Mouse (Mus musculus) layer of hippocampus, adult 11-12 months (tissue): Measurements from ENCODE around the gene Zfp451.
"Not testable (repeated sequence)": the region's sequence is repeated elsewhere in the genome, so short reads cannot be mapped to it uniquely, and the experiment has no call there.

Experiments
- DNase-seq: peaks from one replicate; pipeline ENCODE4 v3.0.0; 2022; ENCODE audit warnings: low spot score

The Zfp451 gene

GRCm38 (mm10) chr1:33813868-33814794, at the start of gene Zfp451:
Gene Zfp451, minus strand, starts transcription at chr1:33814595.
- peak; percentile 89 for DNase-seq

GRCm38 (mm10) chr1:33846807-33847206, 32.4 kb upstream of the Zfp451 start:
- no peak for DNase-seq

GRCm38 (mm10) chr1:33843823-33844222, 29.4 kb upstream of the Zfp451 start:
- no peak for DNase-seq

- DNase-seq = not testable (repeated sequence)
Measured at GRCm38 (mm10) chr1:33838952-33839351, 24.6 kb upstream of the Zfp451 start.

GRCm38 (mm10) chr1:33830586-33830985, 16.2 kb upstream of the Zfp451 start:
- DNase-seq = no peak

GRCm38 (mm10) chr1:33817931-33818330, 3.5 kb upstream of the Zfp451 start:
- DNase-seq = no peak

- no peak for DNase-seq
Measured at GRCm38 (mm10) chr1:33813495-33813867, 914 bp downstream of the Zfp451 start.

- DNase-seq = peak; percentile 35
Measured at GRCm38 (mm10) chr1:33803323-33803722, 11.1 kb downstream of the Zfp451 start.

GRCm38 (mm10) chr1:33799620-33800019, 14.8 kb downstream of the Zfp451 start:
- no peak for DNase-seq

- DNase-seq = no peak
Measured at GRCm38 (mm10) chr1:33788493-33788892, 25.9 kb downstream of the Zfp451 start.

- no peak for DNase-seq
Measured at GRCm38 (mm10) chr1:33788072-33788471, 26.3 kb downstream of the Zfp451 start.

GRCm38 (mm10) chr1:33784561-33784960, 29.8 kb downstream of the Zfp451 start:
- DNase-seq = peak; percentile 11

- DNase-seq = peak; percentile 17
Measured at GRCm38 (mm10) chr1:33776175-33776611, 38.2 kb downstream of the Zfp451 start.

GRCm38 (mm10) chr1:33772106-33772505, 42.3 kb downstream of the Zfp451 start:
- no peak for DNase-seq

- no peak for DNase-seq
Measured at GRCm38 (mm10) chr1:33771621-33772020, 42.8 kb downstream of the Zfp451 start.

- no peak for DNase-seq
Measured at GRCm38 (mm10) chr1:33768827-33769226, 45.6 kb downstream of the Zfp451 start.

GRCm38 (mm10) chr1:33768091-33768787, 46.2 kb downstream of the Zfp451 start:
- no peak for DNase-seq

- no peak for DNase-seq
Measured at GRCm38 (mm10) chr1:33766520-33767508, 47.6 kb downstream of the Zfp451 start.

GRCm38 (mm10) chr1:33765468-33766080, 48.8 kb downstream of the Zfp451 start:
- no peak for DNase-seq

GRCm38 (mm10) chr1:33763826-33764225, 50.6 kb downstream of the Zfp451 start:
- no peak for DNase-seq

- DNase-seq = no peak
Measured at GRCm38 (mm10) chr1:33758488-33758887, 55.9 kb downstream of the Zfp451 start.
